Mouse (Mus musculus) heart, embryonic 10.5 days (tissue): ENCODE results near the gene Gm14862. TPM values are rescaled to one million over a fixed set of nuclear protein-coding genes. Genes with fewer than 3 reads are reported as not detected.
"Not testable (repeated sequence)": the region's sequence is repeated elsewhere in the genome, so short reads cannot be mapped to it uniquely, and the experiment has no call there.

Source experiments
- DNase-seq: peaks from one replicate; pipeline ENCODE4 v3.0.0-alpha.2; 2017; ENCODE audit warnings: low spot score
- H3K27ac ChIP-seq: fragments of 300-500 bp; sonication (generic); 2 replicates; pipeline ENCODE4 v1.5.1; 2016; ENCODE audit warnings: mild to moderate bottlenecking
- H3K27me3 ChIP-seq: fragments of 300-500 bp; sonication (generic); 2 replicates; pipeline ENCODE4 v1.6.1; 2016; ENCODE audit warnings: mild to moderate bottlenecking; ENCODE audit not compliant: poor library complexity, insufficient read depth, severe bottlenecking
- H3K36me3 ChIP-seq: fragments of 300-500 bp; sonication (generic); 2 replicates; pipeline ENCODE4 v1.6.1; 2016; ENCODE audit warnings: mild to moderate bottlenecking, moderate library complexity
- H3K4me1 ChIP-seq: fragments of 300-500 bp; sonication (generic); 2 replicates; pipeline ENCODE4 v1.6.1; 2016; ENCODE audit warnings: mild to moderate bottlenecking
- H3K4me3 ChIP-seq: fragments of 300-500 bp; sonication (generic); 2 replicates; pipeline ENCODE4 v1.5.1; 2016; ENCODE audit warnings: mild to moderate bottlenecking, moderate library complexity
- H3K9me3 ChIP-seq: fragments of 300-500 bp; sonication (generic); 2 replicates; pipeline ENCODE4 v1.6.1; 2016; ENCODE audit warnings: mild to moderate bottlenecking, moderate library complexity
- WGBS: fragments of 180-500 bp; shearing (Covaris S2); methylation state at CpG from one replicate; pipeline ENCODE4 v1.1.7; 2016; 5-methylcytosine and 5-hydroxymethylcytosine counted together
- polyA plus RNA-seq: library from polyadenylated mRNA; unstranded; fragments of >200 nt; fragmentation: Nextera tagmentation; extraction: Ambion mirVana; gene quantifications from 2 replicates; pipeline ENCODE4 v1.2.1, GENCODE M21; 2016

Gene Gm14862
- not detected in 2 replicates for polyA plus RNA-seq

- 70% methylated on average over 5 of the region's 5 CpGs for WGBS
- no peaks in the 10 kb centered on the region for H3K9me3 ChIP-seq
These were observed at the start of gene Gm14862 for GRCm38 (mm10) chrX:9256766-9257165. Gm14862 (minus strand) TSS chrX:9256899.

GRCm38 (mm10) chrX:9303455-9303854 is 46.8 kb upstream of the Gm14862 start:
- no peaks in the 10 kb centered on the region for H3K36me3 ChIP-seq
- DNase-seq = no peak
- H3K9me3 ChIP-seq = no peaks in the 10 kb centered on the region
- 58% methylated on average over 1 of the region's 1 CpGs for WGBS
- no peak overlapping the region for H3K4me3 ChIP-seq
- H3K27me3 ChIP-seq = no peaks in the 10 kb centered on the region
- H3K4me1 ChIP-seq = no peaks in the 10 kb centered on the region
- H3K27ac ChIP-seq = no peak overlapping the region

More at GRCm38 (mm10) chrX:9256766-9257165, at the start of gene Gm14862:
- no peaks in the 10 kb centered on the region for H3K4me1 ChIP-seq
- no peak within 1 kb of the TSS for H3K4me3 ChIP-seq
- no peaks in the 10 kb centered on the region for H3K27me3 ChIP-seq
- no peak within 1 kb of the TSS for H3K27ac ChIP-seq
- DNase-seq = no peak
- no peaks in the 10 kb centered on the region for H3K36me3 ChIP-seq

GRCm38 (mm10) chrX:9302791-9303190 is 46.1 kb upstream of the Gm14862 start:
- Histone ChIP-seq H3K4me1 (no peaks in the 10 kb centered on the region), H3K9me3 (no peaks in the 10 kb centered on the region), H3K36me3 (no peaks in the 10 kb centered on the region), H3K27me3 (no peaks in the 10 kb centered on the region), H3K27ac (no peak overlapping the region), H3K4me3 (no peak overlapping the region)
- no peak for DNase-seq
- 83% methylated on average over 5 of the region's 5 CpGs for WGBS

- no peaks in the 10 kb centered on the region for H3K4me1 ChIP-seq
These were observed 41.7 kb upstream of the Gm14862 start for GRCm38 (mm10) chrX:9298413-9298864.

GRCm38 (mm10) chrX:9293140-9293829 is 36.6 kb upstream of the Gm14862 start:
- not testable (repeated sequence) for H3K4me3 ChIP-seq, H3K9me3 ChIP-seq, H3K36me3 ChIP-seq, DNase-seq, H3K4me1 ChIP-seq, H3K27me3 ChIP-seq, H3K27ac ChIP-seq
- 79% methylated on average over 4 of the region's 4 CpGs for WGBS

More at GRCm38 (mm10) chrX:9298413-9298864, 41.7 kb upstream of the Gm14862 start:
- no peaks in the 10 kb centered on the region for H3K9me3 ChIP-seq
- no peak overlapping the region for H3K4me3 ChIP-seq
- WGBS = 74% methylated on average over 5 of the region's 5 CpGs
- H3K36me3 ChIP-seq = no peaks in the 10 kb centered on the region
- no peaks in the 10 kb centered on the region for H3K27me3 ChIP-seq
- DNase-seq = peak; percentile 77
- H3K27ac ChIP-seq = no peak overlapping the region

GRCm38 (mm10) chrX:9283464-9283863 is 26.8 kb upstream of the Gm14862 start, which contains the start of gene H2al1m:
H2al1m (plus strand) TSS chrX:9283764.
- not testable (repeated sequence) for DNase-seq

GRCm38 (mm10) chrX:9274321-9274720 is 17.6 kb upstream of the Gm14862 start:
- H3K9me3 ChIP-seq = no peaks in the 10 kb centered on the region
- H3K27me3 ChIP-seq = peaks cover 11% of the 10 kb centered on the region; the same call in 1 of the 2 replicates
- WGBS = 68% methylated on average over 8 of the region's 8 CpGs
- no peak overlapping the region for H3K27ac ChIP-seq
- no peak overlapping the region; the same call in 1 of the 2 replicates for H3K4me3 ChIP-seq
- no peak for DNase-seq
- H3K36me3 ChIP-seq = no peaks in the 10 kb centered on the region
- H3K4me1 ChIP-seq = no peaks in the 10 kb centered on the region

More at GRCm38 (mm10) chrX:9283464-9283863, 26.8 kb upstream of the Gm14862 start, which contains the start of gene H2al1m:
- H3K4me3 ChIP-seq, H3K9me3 ChIP-seq, H3K27ac ChIP-seq, H3K4me1 ChIP-seq, H3K27me3 ChIP-seq, H3K36me3 ChIP-seq: not testable (repeated sequence)
- WGBS = no CpG with 5 or more reads among the region's 1 CpGs

- peak overlapping the region; percentile 85; the same call in 1 of the 2 replicates for H3K27ac ChIP-seq
- WGBS = 47% methylated on average over 12 of the region's 12 CpGs
- no peaks in the 10 kb centered on the region for H3K36me3 ChIP-seq
- H3K4me3 ChIP-seq = peak overlapping the region; percentile 66
- H3K9me3 ChIP-seq = no peaks in the 10 kb centered on the region
- H3K4me1 ChIP-seq = no peaks in the 10 kb centered on the region
- DNase-seq = no peak
- H3K27me3 ChIP-seq = peaks cover 11% of the 10 kb centered on the region; the same call in 1 of the 2 replicates
These were observed 16.8 kb upstream of the Gm14862 start for GRCm38 (mm10) chrX:9273377-9274002.

- H3K36me3 ChIP-seq = no peaks in the 10 kb centered on the region
- WGBS = 11% methylated on average over 79 of the region's 94 CpGs
These were observed 16.0 kb upstream of the Gm14862 start, which contains the start of gene Xk for GRCm38 (mm10) chrX:9272460-9273361. Xk (plus strand) TSS chrX:9272756.

GRCm38 (mm10) chrX:9271947-9272459 is 15.3 kb upstream of the Gm14862 start:
- Histone ChIP-seq H3K36me3 (no peaks in the 10 kb centered on the region), H3K9me3 (no peaks in the 10 kb centered on the region), H3K4me1 (no peaks in the 10 kb centered on the region), H3K4me3 (peak overlapping the region; percentile 66), H3K27ac (peak overlapping the region; percentile 85), H3K27me3 (peaks cover 11% of the 10 kb centered on the region; the same call in 1 of the 2 replicates)
- no peak for DNase-seq
- 16% methylated on average over 8 of the region's 8 CpGs for WGBS

More at GRCm38 (mm10) chrX:9272460-9273361, 16.0 kb upstream of the Gm14862 start, which contains the start of gene Xk:
- Histone ChIP-seq H3K27me3 (peaks cover 11% of the 10 kb centered on the region; the same call in 1 of the 2 replicates), H3K9me3 (no peaks in the 10 kb centered on the region), H3K27ac (peak within 1 kb of the TSS; percentile 85), H3K4me3 (peak within 1 kb of the TSS; percentile 66), H3K4me1 (no peaks in the 10 kb centered on the region)
- peak; percentile 88 for DNase-seq

- 49% methylated on average over 3 of the region's 3 CpGs for WGBS
- no peak for DNase-seq
- no peak overlapping the region for H3K4me3 ChIP-seq
- H3K9me3 ChIP-seq = no peaks in the 10 kb centered on the region
- no peaks in the 10 kb centered on the region for H3K36me3 ChIP-seq
- H3K27ac ChIP-seq = no peak overlapping the region
- no peaks in the 10 kb centered on the region for H3K4me1 ChIP-seq
- peaks cover 11% of the 10 kb centered on the region; the same call in 1 of the 2 replicates for H3K27me3 ChIP-seq
These were observed 14.4 kb upstream of the Gm14862 start for GRCm38 (mm10) chrX:9271112-9271511.

GRCm38 (mm10) chrX:9259267-9259666 is 2.6 kb upstream of the Gm14862 start:
- WGBS = 73% methylated on average over 1 of the region's 1 CpGs

More at GRCm38 (mm10) chrX:9259267-9259666, 2.6 kb upstream of the Gm14862 start:
- H3K9me3 ChIP-seq = no peaks in the 10 kb centered on the region
- H3K27ac ChIP-seq = no peak overlapping the region
- no peaks in the 10 kb centered on the region for H3K36me3 ChIP-seq
- DNase-seq = no peak
- H3K4me1 ChIP-seq = no peaks in the 10 kb centered on the region
- H3K27me3 ChIP-seq = no peaks in the 10 kb centered on the region
- H3K4me3 ChIP-seq = no peak overlapping the region
